Mouse (Mus musculus) frontal cortex, adult 2 months (tissue): ENCODE results near the gene Fam126b. TPM values are rescaled to one million over a fixed set of nuclear protein-coding genes. Genes with fewer than 3 reads are reported as not detected.
"Not testable (repeated sequence)": the region's sequence is repeated elsewhere in the genome, so short reads cannot be mapped to it uniquely, and the experiment has no call there.

Experiments used
- DNase-seq, 2 experiments: peaks; one replicate each; pipeline ENCODE4 v3.0.0; 2022; ENCODE audit warnings: low spot score in 1 of 2; ENCODE audit errors: extremely low spot score in 1 of 2
- polyA plus RNA-seq: library from polyadenylated mRNA; depleted of rRNA; stranded (reverse); fragments of >200 nt; gene quantifications from 2 replicates; pipeline ENCODE4 v1.2.3, GENCODE M21; 2012; rRNA removed

Fam126b gene
- polyA plus RNA-seq, result 21.3 and 24.3 TPM in 2 replicates

- DNase-seq, result peak; percentile 76 to 94
Observed at GRCm38 (mm10) chr1:58586171-58586997, at the start of gene Fam126b, which contains the start of gene Ndufb3. Gene Fam126b, minus strand, starts transcription at chr1:58586323. Gene Ndufb3, plus strand, starts transcription at chr1:58586384.

- not testable (repeated sequence) for DNase-seq
Observed at GRCm38 (mm10) chr1:58628847-58629246, 42.7 kb upstream of the Fam126b start.

- peak in 1 of 2 experiments; percentile 32 for DNase-seq
Observed at GRCm38 (mm10) chr1:58621996-58622748, 36.0 kb upstream of the Fam126b start.

- no peak for DNase-seq
Observed at GRCm38 (mm10) chr1:58621251-58621650, 35.1 kb upstream of the Fam126b start.

- no peak for DNase-seq
Observed at GRCm38 (mm10) chr1:58618766-58619165, 32.6 kb upstream of the Fam126b start.

- DNase-seq, result no peak
Observed at GRCm38 (mm10) chr1:58617978-58618668, 32.0 kb upstream of the Fam126b start.

GRCm38 (mm10) chr1:58617076-58617475 lies 31.0 kb upstream of the Fam126b start:
- DNase-seq, result peak in 1 of 2 experiments; percentile 16

GRCm38 (mm10) chr1:58616176-58616575 lies 30.1 kb upstream of the Fam126b start:
- no peak for DNase-seq

- DNase-seq, result no peak
Observed at GRCm38 (mm10) chr1:58615146-58615545, 29.0 kb upstream of the Fam126b start.

GRCm38 (mm10) chr1:58614424-58614823 lies 28.3 kb upstream of the Fam126b start:
- DNase-seq, result peak; percentile 56 to 66

- DNase-seq, result peak in 1 of 2 experiments; percentile 40
Observed at GRCm38 (mm10) chr1:58613786-58614185, 27.7 kb upstream of the Fam126b start.

GRCm38 (mm10) chr1:58610611-58611010 lies 24.5 kb upstream of the Fam126b start:
- no peak for DNase-seq

- no peak for DNase-seq
Observed at GRCm38 (mm10) chr1:58610166-58610565, 24.0 kb upstream of the Fam126b start.

- DNase-seq, result not testable (repeated sequence)
Observed at GRCm38 (mm10) chr1:58609591-58609990, 23.5 kb upstream of the Fam126b start.

GRCm38 (mm10) chr1:58603738-58604137 lies 17.6 kb upstream of the Fam126b start:
- DNase-seq, result no peak

GRCm38 (mm10) chr1:58602681-58603080 lies 16.6 kb upstream of the Fam126b start:
- DNase-seq, result no peak

GRCm38 (mm10) chr1:58587491-58587890 lies 1.4 kb upstream of the Fam126b start:
- DNase-seq, result no peak

GRCm38 (mm10) chr1:58585373-58586170 lies 551 bp downstream of the Fam126b start:
- DNase-seq, result peak in 1 of 2 experiments; percentile 56

- peak in 1 of 2 experiments; percentile 43 for DNase-seq
Observed at GRCm38 (mm10) chr1:58584271-58584670, 1.9 kb downstream of the Fam126b start.

GRCm38 (mm10) chr1:58582611-58583010 lies 3.5 kb downstream of the Fam126b start:
- no peak for DNase-seq
